Mouse (Mus musculus): ENCODE measurements around the gene Scd2. TPM values are rescaled to one million over a fixed set of nuclear protein-coding genes. Genes with fewer than 3 reads are reported as not detected.

Gene Scd2
- total and polyA plus RNA-seq, 2 experiments from 2014 or later, result 210 to 696 TPM

DNA sequence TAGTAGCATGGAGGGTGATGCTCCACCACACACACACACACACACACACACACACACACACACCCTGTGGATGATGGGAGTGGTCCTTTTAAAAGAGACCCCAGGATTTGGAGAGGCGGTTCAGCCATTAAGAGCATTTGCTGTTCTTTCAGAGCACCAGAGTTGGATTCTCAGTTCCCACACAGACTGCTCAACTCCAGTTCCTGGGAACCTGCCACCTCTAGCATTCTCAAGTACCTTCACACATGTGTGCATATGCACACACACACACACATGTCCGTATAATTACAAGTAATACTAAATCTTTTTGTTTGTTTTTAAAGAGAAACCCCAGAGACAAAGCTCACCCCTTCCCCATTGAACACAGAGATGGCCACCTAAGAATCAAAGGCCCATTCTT is 1.4 kb upstream of the Scd2 start:
- no peaks in the 10 kb centered on the region for H3K27me3 ChIP-seq (ENCODE audit: insufficient read depth, low read length)
- 0 out of 2 replicates have a peak, but pooled peaks cover 10% of the 10 kb centered on the region for H3K36me3 ChIP-seq (ENCODE audit: insufficient read depth)
- 0 out of 2 replicates have a peak overlapping the region, but pooled peaks have one; percentile 98 for H3K4me2 ChIP-seq (ENCODE audit: low read depth)
- no peak for TF ChIP-seq CTCF (IDR thresholded peaks at IDR 0.05; ENCODE audit: low read depth)
- 64% methylated on average over 2 of the region's 2 CpGs for WGBS
- ATAC-seq (no peak), DNase-seq (no peak)
- H3K27ac ChIP-seq (ENCODE audit: low read depth, low read length), result peak overlapping the region; percentile 10; the same call in 1 of the 2 replicates
- H3K4me1 ChIP-seq (ENCODE audit: insufficient read depth), result peaks cover 13% of the 10 kb centered on the region
- H3K4me3 ChIP-seq (ENCODE audit: low read depth, low read length), result no peak overlapping the region
- H3K9me3 ChIP-seq (ENCODE audit: low read length), result no peaks in the 10 kb centered on the region
- H3K9ac ChIP-seq, result 0 out of 2 replicates have a peak overlapping the region, but pooled peaks have one; percentile 98

DNA sequence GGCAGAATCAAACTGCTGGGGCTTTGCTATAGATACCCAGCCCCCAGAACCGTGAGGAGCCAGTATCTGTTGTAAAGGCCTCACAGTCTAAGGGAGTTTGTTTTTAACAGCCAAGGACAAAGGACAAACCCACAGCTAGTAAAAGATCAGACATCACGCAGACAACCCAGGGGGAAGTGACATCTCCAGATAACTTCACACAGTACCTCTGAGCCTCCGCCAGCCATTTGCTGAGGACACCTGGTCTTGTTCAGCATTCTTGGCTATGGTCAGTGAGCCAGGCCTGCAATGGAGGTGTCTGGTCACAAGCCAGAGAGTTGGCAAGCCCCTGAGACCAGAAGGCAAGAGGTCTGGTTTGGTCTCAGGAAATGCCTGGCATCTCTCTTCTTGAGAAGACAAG is 991 bp upstream of the Scd2 start:
- no peaks in the 10 kb centered on the region for H3K27me3 ChIP-seq (ENCODE audit: insufficient read depth, low read length)
- 0 out of 2 replicates have a peak, but pooled peaks cover 11% of the 10 kb centered on the region for H3K36me3 ChIP-seq (ENCODE audit: insufficient read depth)
- no peak for TF ChIP-seq CTCF (IDR thresholded peaks at IDR 0.05; ENCODE audit: low read depth)
- WGBS, result 43% methylated on average over 3 of the region's 3 CpGs
- DNase-seq (no peak), ATAC-seq (no peak)
- peak overlapping the region; percentile 98 for H3K27ac ChIP-seq (ENCODE audit: low read depth, low read length)
- H3K4me1 ChIP-seq (ENCODE audit: insufficient read depth), result peaks cover 15% of the 10 kb centered on the region
- peak overlapping the region; percentile 95; the same call in 1 of the 2 replicates for H3K4me3 ChIP-seq (ENCODE audit: low read depth, low read length)
- H3K4me2 ChIP-seq (ENCODE audit: low read depth), result peak overlapping the region; percentile 98
- no peaks in the 10 kb centered on the region for H3K9me3 ChIP-seq (ENCODE audit: low read length)
- H3K9ac ChIP-seq, result 0 out of 2 replicates have a peak overlapping the region, but pooled peaks have one; percentile 98

DNA sequence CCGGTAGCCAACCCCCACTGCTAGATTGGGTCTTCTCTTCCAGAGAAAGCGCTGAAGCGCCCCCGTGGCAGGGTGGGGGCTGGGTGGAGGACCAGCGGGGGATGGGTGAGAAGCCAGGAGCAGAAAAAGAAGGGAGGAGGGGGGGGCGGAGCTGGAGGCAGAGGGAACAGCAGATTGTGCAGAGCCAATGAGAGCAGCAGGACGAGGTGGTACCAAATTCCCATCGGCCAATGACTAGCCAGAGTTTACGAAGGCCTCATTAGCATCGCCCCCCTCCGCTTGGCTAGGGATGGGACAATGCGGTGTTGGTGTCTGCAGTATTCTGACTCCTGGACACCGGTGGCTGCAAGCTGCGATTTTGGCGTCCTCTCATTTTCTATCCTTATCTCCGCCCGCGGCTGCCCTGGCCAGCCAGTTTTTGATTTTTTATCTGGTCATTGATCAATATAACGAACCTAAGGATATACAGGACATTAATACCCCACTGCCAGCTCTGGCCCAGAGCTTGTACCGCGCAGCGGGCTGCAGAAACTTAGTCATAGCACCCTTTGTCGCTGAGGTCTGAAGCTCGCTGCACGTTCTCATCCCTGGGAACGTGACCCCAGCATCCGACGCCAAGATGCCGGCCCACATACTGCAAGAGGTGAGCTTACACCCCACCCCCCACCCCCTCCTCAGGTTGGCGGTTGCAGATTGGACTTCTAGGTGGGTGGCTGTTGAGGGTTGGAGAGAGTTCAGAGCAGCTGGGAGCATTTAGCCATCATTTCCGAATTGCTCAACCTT is 486 bp downstream of the Scd2 start:
- WGBS, result 2% methylated on average over 30 of the region's 31 CpGs
- peak; percentile 34 for TF ChIP-seq CTCF (IDR thresholded peaks at IDR 0.05; ENCODE audit: low read depth)
- Histone ChIP-seq H3K27ac (ENCODE audit: low read depth, low read length) (peak overlapping the region; percentile 98), H3K27me3 (ENCODE audit: insufficient read depth, low read length) (no peaks in the 10 kb centered on the region), H3K9ac (peak overlapping the region; percentile 98), H3K4me2 (ENCODE audit: low read depth) (peak overlapping the region; percentile 98), H3K9me3 (ENCODE audit: low read length) (no peaks in the 10 kb centered on the region), H3K36me3 (ENCODE audit: insufficient read depth) (peaks cover 19% of the 10 kb centered on the region; the same call in 1 of the 2 replicates), H3K4me1 (ENCODE audit: insufficient read depth) (peaks cover 27% of the 10 kb centered on the region), H3K4me3 (ENCODE audit: low read depth, low read length) (peak overlapping the region; percentile 95)
- ATAC-seq (peak; percentile 97), DNase-seq (peak; percentile 97)

DNA sequence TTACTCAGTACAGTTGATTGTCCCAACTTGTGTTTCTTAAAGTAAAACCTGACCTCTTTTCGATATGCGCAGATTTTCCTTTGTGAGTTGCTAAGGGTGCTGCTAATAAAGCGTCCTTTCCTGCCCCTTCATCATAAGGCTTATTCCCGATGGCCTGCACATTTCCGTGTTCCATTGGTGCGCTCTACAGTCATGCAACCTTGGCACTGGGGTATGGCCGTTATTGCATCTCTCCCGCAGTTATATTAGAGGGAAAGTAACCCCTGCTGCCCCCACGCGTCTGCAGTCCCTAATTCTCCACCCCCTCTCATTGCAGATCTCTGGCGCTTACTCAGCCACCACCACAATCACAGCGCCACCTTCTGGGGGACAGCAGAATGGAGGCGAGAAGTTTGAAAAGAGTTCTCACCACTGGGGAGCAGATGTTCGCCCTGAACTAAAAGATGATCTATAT is 1.1 kb downstream of the Scd2 start:
- Histone ChIP-seq H3K27me3 (ENCODE audit: insufficient read depth, low read length) (no peaks in the 10 kb centered on the region), H3K9me3 (ENCODE audit: low read length) (no peaks in the 10 kb centered on the region), H3K36me3 (ENCODE audit: insufficient read depth) (peaks cover 20% of the 10 kb centered on the region; the same call in 1 of the 2 replicates), H3K9ac (peak overlapping the region; percentile 98), H3K4me2 (ENCODE audit: low read depth) (peak overlapping the region; percentile 98), H3K27ac (ENCODE audit: low read depth, low read length) (peak overlapping the region; percentile 98), H3K4me3 (ENCODE audit: low read depth, low read length) (peak overlapping the region; percentile 95), H3K4me1 (ENCODE audit: insufficient read depth) (peaks cover 27% of the 10 kb centered on the region)
- ATAC-seq (peak; percentile 45), DNase-seq (peak; percentile 92)
- TF ChIP-seq CTCF (IDR thresholded peaks at IDR 0.05; ENCODE audit: low read depth), result peak; percentile 97
- 0% methylated on average over 14 of the region's 14 CpGs for WGBS

DNA sequence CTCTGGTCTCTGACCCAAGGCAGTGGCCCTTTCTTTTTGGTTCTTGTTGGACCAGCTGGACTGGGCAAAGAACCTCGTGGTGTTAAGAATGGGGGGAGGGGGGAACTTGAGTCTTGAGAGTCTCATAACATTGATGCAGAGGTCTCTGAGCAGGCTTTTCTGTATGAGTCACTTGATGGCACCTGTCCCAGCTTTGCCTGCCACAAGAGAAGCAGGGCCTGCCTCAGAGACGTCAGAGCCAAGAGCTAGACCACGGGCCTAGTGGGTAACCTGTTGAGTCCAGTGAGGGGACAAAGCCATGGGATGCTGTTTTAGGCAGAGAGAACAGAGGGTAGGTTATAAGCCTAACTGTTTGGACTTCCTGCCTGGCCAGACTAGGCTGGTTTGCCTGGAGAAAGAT is 1.8 kb downstream of the Scd2 start:
- peak overlapping the region; percentile 98 for H3K4me2 ChIP-seq (ENCODE audit: low read depth)
- H3K27ac ChIP-seq (ENCODE audit: low read depth, low read length), result no peak overlapping the region
- H3K27me3 ChIP-seq (ENCODE audit: insufficient read depth, low read length), result no peaks in the 10 kb centered on the region
- H3K4me1 ChIP-seq (ENCODE audit: insufficient read depth), result peaks cover 30% of the 10 kb centered on the region
- peak overlapping the region; percentile 98 for H3K9ac ChIP-seq
- ATAC-seq, result no peak
- TF ChIP-seq CTCF (IDR thresholded peaks at IDR 0.05; ENCODE audit: low read depth), result no peak
- H3K36me3 ChIP-seq (ENCODE audit: insufficient read depth), result peaks cover 24% of the 10 kb centered on the region
- WGBS, result 1% methylated on average over 3 of the region's 3 CpGs
- DNase-seq, result peak; percentile 35
- H3K9me3 ChIP-seq (ENCODE audit: low read length), result no peaks in the 10 kb centered on the region
- H3K4me3 ChIP-seq (ENCODE audit: low read depth, low read length), result peak overlapping the region; percentile 95

DNA sequence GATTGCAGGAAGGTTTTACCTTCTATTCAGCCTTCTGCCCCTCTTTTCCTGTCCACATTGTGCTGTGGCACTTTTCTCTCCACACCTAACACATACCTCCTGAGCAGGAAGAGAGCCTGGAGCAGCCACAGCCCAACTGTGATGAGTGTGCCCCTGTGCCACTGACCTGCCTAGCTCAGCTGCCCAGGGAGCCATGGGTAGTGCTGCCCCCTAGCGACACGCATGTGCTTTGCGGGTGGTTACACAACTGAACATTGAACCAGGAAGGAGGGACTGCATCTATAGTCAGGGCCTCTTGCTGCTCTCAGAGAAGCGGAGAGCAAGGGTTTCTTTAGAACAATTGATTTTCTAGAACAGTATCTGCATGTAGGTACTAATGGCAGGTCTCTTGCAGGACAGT is 2.3 kb downstream of the Scd2 start:
- Histone ChIP-seq H3K27me3 (ENCODE audit: insufficient read depth, low read length) (no peaks in the 10 kb centered on the region), H3K4me2 (ENCODE audit: low read depth) (peak overlapping the region; percentile 98), H3K36me3 (ENCODE audit: insufficient read depth) (peaks cover 29% of the 10 kb centered on the region), H3K27ac (ENCODE audit: low read depth, low read length) (no peak overlapping the region), H3K4me1 (ENCODE audit: insufficient read depth) (peaks cover 33% of the 10 kb centered on the region), H3K9ac (peak overlapping the region; percentile 98), H3K4me3 (ENCODE audit: low read depth, low read length) (peak overlapping the region; percentile 95), H3K9me3 (ENCODE audit: low read length) (no peaks in the 10 kb centered on the region)
- ATAC-seq (no peak), DNase-seq (peak; percentile 86)
- WGBS, result under 1% methylated on average over 4 of the region's 4 CpGs
- peak; percentile 98 for TF ChIP-seq CTCF (IDR thresholded peaks at IDR 0.05; ENCODE audit: low read depth)

DNA sequence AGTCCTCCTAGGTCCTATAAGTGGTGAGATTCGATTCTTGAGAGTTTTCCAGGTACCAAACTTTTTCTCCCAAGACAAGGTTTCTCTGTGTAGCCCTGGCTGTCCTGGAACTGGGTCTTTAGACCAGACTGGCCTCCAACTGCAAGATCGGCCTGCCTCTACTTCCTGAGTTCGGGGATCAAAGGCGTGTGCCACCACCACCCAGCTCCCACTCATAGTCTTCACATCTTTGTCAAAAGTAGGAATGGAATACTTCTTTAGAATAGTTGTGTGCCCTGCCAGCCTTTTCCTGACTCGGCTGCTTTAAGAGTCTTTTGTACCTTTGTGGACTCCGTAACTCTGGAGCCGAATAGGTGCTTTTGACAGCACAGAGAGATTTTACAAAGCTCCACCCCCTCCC is 2.7 kb downstream of the Scd2 start:
- no peak for TF ChIP-seq CTCF (IDR thresholded peaks at IDR 0.05; ENCODE audit: low read depth)
- Histone ChIP-seq H3K27ac (ENCODE audit: low read depth, low read length) (no peak overlapping the region), H3K4me3 (ENCODE audit: low read depth, low read length) (peak overlapping the region; percentile 95), H3K4me1 (ENCODE audit: insufficient read depth) (peaks cover 38% of the 10 kb centered on the region), H3K27me3 (ENCODE audit: insufficient read depth, low read length) (no peaks in the 10 kb centered on the region), H3K36me3 (ENCODE audit: insufficient read depth) (peaks cover 34% of the 10 kb centered on the region), H3K9ac (peak overlapping the region; percentile 98), H3K9me3 (ENCODE audit: low read length) (no peaks in the 10 kb centered on the region), H3K4me2 (ENCODE audit: low read depth) (peak overlapping the region; percentile 98)
- ATAC-seq, result no peak
- WGBS, result 10% methylated on average over 7 of the region's 7 CpGs
- no peak for DNase-seq

All from forebrain, postnatal 0 days (tissue).